Mouse (Mus musculus) intestine, postnatal 0 days (tissue): ENCODE results near the gene Nudt9. TPM values are rescaled to one million over a fixed set of nuclear protein-coding genes. Genes with fewer than 3 reads are reported as not detected.

Experiments
- ATAC-seq: fragments of 200-750 bp; cut with Nextera tagmentation; 2 replicates; pipeline ENCODE4 v1.8.0; 2017; ENCODE audit warnings: mild to moderate bottlenecking, moderate TSS enrichment, moderate library complexity
- H3K27ac ChIP-seq: fragments of 300-500 bp; sonication (generic); 2 replicates; pipeline ENCODE4 v1.5.1; 2014; ENCODE audit warnings: mild to moderate bottlenecking, low read depth, low read length, moderate library complexity
- H3K27me3 ChIP-seq: fragments of 300-500 bp; sonication (generic); replicated peaks from 2 replicates; pipeline ENCODE4 v1.6.1; 2014; ENCODE audit warnings: low read length, mixed read lengths; ENCODE audit not compliant: control insufficient read depth, insufficient read depth
- H3K36me3 ChIP-seq: fragments of 300-500 bp; sonication (generic); 2 replicates; pipeline ENCODE4 v1.6.1; 2014; ENCODE audit warnings: mild to moderate bottlenecking, moderate library complexity; ENCODE audit not compliant: control insufficient read depth, insufficient read depth
- H3K4me1 ChIP-seq: fragments of 300-500 bp; sonication (generic); replicated peaks from 2 replicates; pipeline ENCODE4 v1.6.1; 2014; ENCODE audit warnings: antibody characterized with exemption, low read length, mixed read lengths; ENCODE audit not compliant: control insufficient read depth, insufficient read depth
- H3K4me2 ChIP-seq: fragments of 300-500 bp; sonication (generic); replicated peaks from 2 replicates; pipeline ENCODE4 v1.6.1; 2014; ENCODE audit warnings: low read depth, mild to moderate bottlenecking, moderate library complexity
- H3K4me3 ChIP-seq: fragments of 300-500 bp; sonication (generic); 2 replicates; pipeline ENCODE4 v1.5.1; 2014; ENCODE audit warnings: low read depth, low read length
- H3K9ac ChIP-seq: fragments of 300-500 bp; sonication (generic); 2 replicates; pipeline ENCODE4 v1.6.1; 2014; ENCODE audit warnings: mild to moderate bottlenecking, low read depth, low read length
- H3K9me3 ChIP-seq: fragments of 300-500 bp; sonication (generic); 2 replicates; pipeline ENCODE4 v1.6.1; 2016; ENCODE audit warnings: mixed run types; ENCODE audit not compliant: control insufficient read depth
- CTCF ChIP-seq: sonication (generic); IDR thresholded peaks from 2 replicates; pipeline ENCODE4 v1.5.1; 2016; ENCODE audit warnings: low read depth, mild to moderate bottlenecking, control low read depth, antibody characterized with exemption, moderate library complexity
- WGBS: fragments of 180-500 bp; shearing (Covaris S2); extraction: QIAGEN DNeasy Blood & Tissue Kit; methylation state at CpG from one replicate; pipeline ENCODE4 v1.1.7; 2014; 5-methylcytosine and 5-hydroxymethylcytosine counted together
- polyA plus RNA-seq: library from polyadenylated mRNA; unstranded; fragments of >200 nt; fragmentation: Nextera tagmentation; extraction: Ambion mirVana; gene quantifications from 2 replicates; pipeline ENCODE4 v1.2.1, GENCODE M21; 2015

Nudt9 gene
- polyA plus RNA-seq, 1 experiment from 2014 or later: 81.1 TPM

DNA sequence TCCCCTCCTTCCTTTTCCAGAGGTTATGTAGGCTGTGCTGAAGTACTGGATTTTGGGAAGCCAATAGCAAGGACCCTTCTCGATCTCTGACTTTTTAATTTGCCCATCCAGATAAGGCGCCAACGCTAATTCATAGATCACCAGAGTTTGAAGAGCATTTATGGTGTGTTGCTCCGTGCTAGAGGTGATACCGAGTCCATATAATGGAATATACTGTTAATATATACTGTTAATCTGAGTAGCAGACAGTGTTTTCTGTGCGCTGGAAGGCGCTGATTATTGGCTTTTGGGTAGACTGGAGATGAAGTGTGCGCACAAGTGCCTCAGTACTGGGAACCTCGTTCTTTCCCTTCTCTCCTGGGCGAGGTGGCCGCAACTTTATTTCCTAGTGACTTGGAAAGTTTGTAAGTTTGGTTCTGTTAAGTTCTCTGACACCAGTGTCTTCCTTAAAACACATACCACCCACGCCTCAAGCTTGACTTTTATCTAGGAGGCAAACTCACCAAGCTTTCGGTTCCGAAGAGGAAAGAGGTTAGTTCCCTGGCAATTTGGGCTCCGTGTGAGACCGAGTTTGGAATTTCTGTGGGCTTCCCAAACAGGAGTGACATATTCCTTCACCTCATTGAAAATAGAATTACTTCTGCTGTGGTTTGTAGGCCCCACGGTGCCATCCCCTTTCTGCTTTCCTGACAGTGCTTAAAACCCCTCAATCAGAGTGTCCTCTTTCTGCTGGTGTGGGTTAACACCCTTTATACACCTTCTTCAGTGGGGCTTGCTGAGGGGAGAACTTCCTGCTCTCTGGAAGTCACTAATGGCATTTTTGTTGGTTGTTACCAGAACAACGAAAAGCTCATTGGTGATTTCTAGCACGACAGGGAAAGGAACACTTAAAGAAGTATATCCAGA, 1.3 kb downstream of the Nudt9 start:
- Histone ChIP-seq H3K9me3 (no peaks in the 10 kb centered on the region), H3K4me2 (peak overlapping the region; percentile 80), H3K36me3 (peaks cover 16% of the 10 kb centered on the region), H3K27ac (peak overlapping the region; percentile 73), H3K9ac (peak overlapping the region; percentile 68), H3K27me3 (no peaks in the 10 kb centered on the region), H3K4me1 (peaks cover 5% of the 10 kb centered on the region; the same call in 1 of the 2 replicates), H3K4me3 (peak overlapping the region; percentile 67)
- WGBS: 2% methylated on average over 19 of the region's 19 CpGs
- TF ChIP-seq CTCF: no peak
- peak; percentile 1; the same call in 1 of the 2 replicates for ATAC-seq

DNA sequence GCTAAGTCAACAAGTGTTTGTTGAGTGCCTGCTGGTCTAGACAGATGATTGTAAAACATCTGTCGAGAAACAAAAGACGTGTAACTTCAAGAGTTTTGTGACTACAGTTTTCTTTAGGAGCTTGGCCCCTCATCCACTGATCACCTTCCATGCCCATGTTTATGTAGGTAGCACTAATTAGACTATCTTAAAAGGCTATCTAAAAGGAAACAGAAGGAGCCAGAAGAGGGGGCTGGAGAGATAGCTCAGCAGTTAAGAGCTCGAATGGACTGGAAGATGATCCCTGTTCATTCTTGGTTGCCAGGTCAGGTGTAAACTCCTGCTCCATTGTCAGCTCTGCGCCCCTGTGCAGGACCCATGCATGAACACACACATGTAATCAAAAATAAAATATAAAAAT, 2.0 kb downstream of the Nudt9 start:
- Histone ChIP-seq H3K36me3 (peaks cover 22% of the 10 kb centered on the region), H3K27ac (0 out of 2 replicates have a peak overlapping the region, but pooled peaks have one; percentile 73), H3K4me1 (peaks cover 5% of the 10 kb centered on the region; the same call in 1 of the 2 replicates), H3K27me3 (no peaks in the 10 kb centered on the region), H3K9ac (0 out of 2 replicates have a peak overlapping the region, but pooled peaks have one; percentile 68), H3K4me3 (peak overlapping the region; percentile 67), H3K9me3 (no peaks in the 10 kb centered on the region), H3K4me2 (peak overlapping the region; percentile 80)
- WGBS: 35% methylated on average over 4 of the region's 4 CpGs
- ATAC-seq: no peak
- peak; percentile 56 for TF ChIP-seq CTCF

DNA sequence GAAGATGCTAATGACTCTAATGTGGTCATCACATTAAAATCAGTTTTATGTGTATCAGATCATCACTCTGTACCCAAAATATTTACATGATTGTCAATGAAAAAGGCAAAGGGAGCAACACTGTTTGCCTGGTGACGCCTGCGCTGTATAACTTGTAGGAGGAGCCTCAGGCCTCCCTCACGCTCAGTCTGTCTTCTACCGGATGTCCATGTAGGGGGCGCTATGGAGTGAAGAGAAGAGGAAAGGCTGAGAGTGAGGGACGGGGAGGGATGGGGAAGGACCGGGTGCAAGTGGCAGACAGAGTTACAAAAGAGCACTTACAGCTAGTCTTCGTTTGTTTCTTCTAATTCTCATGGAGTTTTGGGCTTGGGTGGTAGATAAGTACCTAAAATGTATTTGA, 6.8 kb downstream of the Nudt9 start:
- H3K9ac ChIP-seq: no peak overlapping the region
- peak; percentile 66 for TF ChIP-seq CTCF
- 60% methylated on average over 8 of the region's 8 CpGs for WGBS

DNA sequence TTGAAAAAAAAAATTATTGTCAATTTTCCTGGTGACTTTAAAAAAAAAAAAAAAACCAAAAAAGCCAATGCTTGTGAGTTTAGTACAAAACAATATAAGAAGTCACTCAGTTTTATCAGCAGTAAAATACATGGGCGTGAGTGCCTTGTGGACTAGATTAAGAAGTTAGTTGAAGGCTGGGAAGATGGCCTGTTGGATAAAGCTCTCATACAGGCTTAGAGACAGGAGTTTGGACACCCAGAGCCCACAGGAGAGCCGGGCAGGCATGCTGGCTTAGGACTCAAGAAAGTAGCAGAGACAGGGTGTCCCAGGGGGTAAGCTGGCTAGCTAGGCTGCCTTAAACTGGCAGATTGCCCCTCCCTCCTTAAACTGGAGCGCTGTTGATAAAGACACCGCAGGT, 8.8 kb downstream of the Nudt9 start:
- Histone ChIP-seq H3K9me3 (no peaks in the 10 kb centered on the region), H3K9ac (no peak overlapping the region), H3K36me3 (peaks cover 34% of the 10 kb centered on the region), H3K4me3 (no peak overlapping the region), H3K27ac (no peak overlapping the region), H3K4me2 (no peak overlapping the region), H3K4me1 (no peaks in the 10 kb centered on the region), H3K27me3 (no peaks in the 10 kb centered on the region)
- TF ChIP-seq CTCF: no peak
- ATAC-seq: no peak
- 91% methylated on average over 4 of the region's 4 CpGs for WGBS

More for the DNA sequence above, 6.8 kb downstream of the Nudt9 start:
- no peak for ATAC-seq
- no peaks in the 10 kb centered on the region for H3K9me3 ChIP-seq
- H3K27ac ChIP-seq: no peak overlapping the region
- H3K36me3 ChIP-seq: peaks cover 30% of the 10 kb centered on the region
- H3K4me1 ChIP-seq: no peaks in the 10 kb centered on the region
- no peak overlapping the region for H3K4me3 ChIP-seq
- no peak overlapping the region for H3K4me2 ChIP-seq
- no peaks in the 10 kb centered on the region for H3K27me3 ChIP-seq

DNA sequence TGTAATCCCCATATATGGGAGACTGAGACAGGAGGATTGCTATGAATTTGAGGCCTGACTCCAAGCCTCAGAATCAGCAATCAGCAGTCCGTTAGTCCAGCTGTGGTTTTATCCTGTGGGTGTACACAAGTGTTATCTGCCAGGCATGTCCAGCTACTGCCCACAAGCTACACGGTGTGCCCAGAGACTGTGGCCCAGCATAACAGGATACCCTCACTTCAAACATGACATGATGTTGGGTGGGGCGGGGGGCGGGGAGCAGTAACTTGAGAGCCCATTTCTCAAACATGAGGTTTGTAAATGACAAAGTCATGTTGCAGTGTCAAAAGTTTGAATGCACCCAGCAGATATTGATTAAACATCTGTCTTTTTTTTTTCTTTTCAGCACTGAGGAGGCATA, 9.7 kb downstream of the Nudt9 start:
- 80% methylated on average over 4 of the region's 4 CpGs for WGBS
- H3K36me3 ChIP-seq: peaks cover 37% of the 10 kb centered on the region
- no peak for TF ChIP-seq CTCF
- H3K27me3 ChIP-seq: no peaks in the 10 kb centered on the region
- peak overlapping the region; percentile 60 for H3K27ac ChIP-seq
- H3K4me1 ChIP-seq: no peaks in the 10 kb centered on the region
- H3K4me3 ChIP-seq: no peak overlapping the region
- no peak for ATAC-seq
- no peak overlapping the region for H3K4me2 ChIP-seq
- no peak overlapping the region for H3K9ac ChIP-seq
- H3K9me3 ChIP-seq: no peaks in the 10 kb centered on the region

DNA sequence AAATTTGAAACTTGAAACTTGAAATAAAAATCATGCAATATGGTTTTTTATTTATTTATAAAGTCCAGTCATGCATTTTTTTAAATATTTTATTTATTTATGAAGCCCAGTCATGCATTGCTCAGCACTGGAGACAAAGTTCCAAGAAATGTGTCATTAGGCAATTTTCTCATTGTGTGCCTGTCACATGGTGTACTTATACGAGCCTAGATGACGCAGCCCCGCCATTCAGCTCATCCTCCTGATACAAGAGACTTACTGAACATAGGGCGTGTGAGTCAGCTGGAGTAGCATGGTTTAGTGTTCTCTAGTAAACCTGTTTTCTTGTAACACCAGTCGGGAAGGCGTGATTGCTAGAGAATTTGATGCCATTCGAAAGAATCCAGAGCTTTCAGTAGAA, 10.2 kb downstream of the Nudt9 start:
- no peaks in the 10 kb centered on the region for H3K9me3 ChIP-seq
- 58% methylated on average over 7 of the region's 7 CpGs for WGBS
- peaks cover 36% of the 10 kb centered on the region for H3K36me3 ChIP-seq
- H3K4me2 ChIP-seq: no peak overlapping the region
- no peak for TF ChIP-seq CTCF
- H3K27ac ChIP-seq: peak overlapping the region; percentile 64
- H3K27me3 ChIP-seq: no peaks in the 10 kb centered on the region
- H3K4me1 ChIP-seq: no peaks in the 10 kb centered on the region
- no peak overlapping the region for H3K4me3 ChIP-seq
- peak; percentile 86 for ATAC-seq
- no peak overlapping the region for H3K9ac ChIP-seq
